Mouse (Mus musculus) cerebellum, postnatal 25 days (tissue): ENCODE data around the gene Sun3.

Experiments
- DNase-seq, 2 experiments: peaks; one replicate each; pipeline ENCODE4 v3.0.0; 2021; ENCODE audit warnings: mixed read lengths in 2 of 2

Gene Sun3

DNA sequence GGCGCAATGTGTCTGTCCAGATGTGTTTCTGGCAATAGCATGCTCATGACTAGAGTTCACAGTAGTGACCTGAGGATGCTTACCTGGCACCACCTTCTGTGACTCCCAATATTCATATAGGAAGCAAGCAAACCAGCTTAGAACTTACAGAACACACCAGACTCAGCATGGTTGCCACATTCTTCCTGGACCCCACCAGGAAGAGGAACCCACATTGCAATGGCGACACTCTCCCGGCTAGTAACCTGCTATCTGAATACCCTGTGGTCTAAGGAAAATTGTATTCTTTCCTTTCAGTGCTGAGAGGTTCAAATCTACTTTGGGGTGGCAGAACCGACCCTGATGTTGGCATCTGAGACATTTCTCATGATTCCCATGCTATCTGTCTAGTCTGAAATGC, 70.6 kb downstream of the Sun3 start:
- no peak for DNase-seq

DNA sequence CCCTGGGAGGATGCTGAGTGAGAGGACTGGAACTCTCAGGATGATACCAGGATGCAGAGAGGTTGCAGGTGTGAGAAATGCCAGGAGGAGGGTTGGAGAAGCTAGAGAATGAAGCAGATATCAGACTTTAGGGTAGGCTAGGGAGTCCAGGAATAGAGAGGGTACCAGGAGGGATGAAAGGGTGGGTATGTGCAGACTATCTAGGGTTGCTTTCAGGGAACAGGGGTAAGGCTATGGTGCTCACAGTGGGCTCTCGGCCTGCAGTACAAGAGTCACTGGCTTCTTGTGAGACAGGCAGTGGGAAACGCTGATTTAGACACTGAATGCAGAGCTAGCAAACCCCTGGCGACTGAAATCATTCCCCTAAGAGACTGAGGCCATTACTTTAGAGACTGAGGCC, 75.6 kb downstream of the Sun3 start, which contains the start of gene Pkd1l1:
Gene Pkd1l1 (minus strand): TSS at position 101 of the 400 bp plus-strand sequence.
- no peak for DNase-seq

DNA sequence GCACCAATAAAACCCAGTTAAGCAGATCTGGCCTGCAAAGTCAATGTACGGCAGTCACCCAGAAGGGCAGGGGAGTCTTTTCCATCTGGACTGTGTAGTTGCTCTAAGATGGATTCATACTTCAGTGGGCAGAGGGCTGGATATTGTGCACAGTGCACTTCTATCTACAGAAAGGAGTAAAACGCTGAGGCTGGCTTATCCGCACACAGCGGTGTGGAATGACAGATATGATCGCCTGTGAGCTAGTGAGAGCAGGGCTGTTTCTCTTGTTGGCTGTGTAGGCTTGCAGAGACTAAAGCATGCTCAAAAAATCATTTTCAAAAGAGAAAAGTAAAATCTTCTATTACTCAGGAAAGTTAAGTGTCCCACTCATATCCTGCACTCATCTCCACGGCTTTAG, 76.7 kb downstream of the Sun3 start:
- DNase-seq, result no peak

DNA sequence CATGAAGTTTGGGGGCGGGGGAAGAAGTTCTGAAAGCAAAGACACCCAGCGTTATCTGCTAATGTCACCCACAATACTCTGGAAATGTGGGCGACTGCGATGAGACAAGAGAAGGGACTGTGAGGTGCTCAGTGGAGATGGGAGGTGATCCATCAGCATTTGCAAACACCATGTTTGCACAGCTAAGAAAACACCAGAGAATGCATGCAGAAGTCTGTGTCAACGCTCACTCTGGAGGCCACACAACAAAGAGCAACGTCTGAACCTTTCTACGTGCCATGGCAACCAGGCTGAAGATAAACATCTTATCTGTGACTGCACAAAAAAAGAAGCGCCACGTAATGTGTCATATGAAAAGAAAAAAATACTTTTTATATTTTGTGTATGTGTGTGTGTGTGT, 78.3 kb downstream of the Sun3 start:
- no peak for DNase-seq

DNA sequence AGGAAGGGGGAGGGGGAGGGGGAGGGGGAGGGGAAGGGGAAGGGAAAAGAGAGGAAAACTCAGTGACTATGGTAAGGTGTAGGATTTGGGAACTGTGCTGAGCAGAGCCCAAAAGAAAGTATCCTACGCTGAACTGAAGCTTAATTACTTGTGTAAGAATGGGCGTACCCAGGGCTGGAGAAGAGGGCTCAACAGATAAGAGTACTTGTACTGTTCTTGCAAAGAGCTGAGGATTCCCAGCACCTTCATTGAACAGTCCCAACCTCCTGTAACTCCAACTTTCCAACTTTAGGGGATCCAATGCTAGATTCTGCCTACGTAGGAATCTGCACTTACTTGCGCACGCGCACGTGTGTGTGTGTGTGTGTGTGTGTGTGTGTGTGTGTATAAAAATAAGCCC, 80.7 kb downstream of the Sun3 start:
- DNase-seq, result no peak
